Mouse (Mus musculus): ENCODE results near the gene Serpina6. TPM values are rescaled to one million over a fixed set of nuclear protein-coding genes. Genes with fewer than 3 reads are reported as not detected.

Serpina6 gene
- 0.63 and 0.64 TPM in 2 replicates for polyA plus RNA-seq (2016; fragmentation: Nextera tagmentation; extraction: Ambion mirVana)

DNA sequence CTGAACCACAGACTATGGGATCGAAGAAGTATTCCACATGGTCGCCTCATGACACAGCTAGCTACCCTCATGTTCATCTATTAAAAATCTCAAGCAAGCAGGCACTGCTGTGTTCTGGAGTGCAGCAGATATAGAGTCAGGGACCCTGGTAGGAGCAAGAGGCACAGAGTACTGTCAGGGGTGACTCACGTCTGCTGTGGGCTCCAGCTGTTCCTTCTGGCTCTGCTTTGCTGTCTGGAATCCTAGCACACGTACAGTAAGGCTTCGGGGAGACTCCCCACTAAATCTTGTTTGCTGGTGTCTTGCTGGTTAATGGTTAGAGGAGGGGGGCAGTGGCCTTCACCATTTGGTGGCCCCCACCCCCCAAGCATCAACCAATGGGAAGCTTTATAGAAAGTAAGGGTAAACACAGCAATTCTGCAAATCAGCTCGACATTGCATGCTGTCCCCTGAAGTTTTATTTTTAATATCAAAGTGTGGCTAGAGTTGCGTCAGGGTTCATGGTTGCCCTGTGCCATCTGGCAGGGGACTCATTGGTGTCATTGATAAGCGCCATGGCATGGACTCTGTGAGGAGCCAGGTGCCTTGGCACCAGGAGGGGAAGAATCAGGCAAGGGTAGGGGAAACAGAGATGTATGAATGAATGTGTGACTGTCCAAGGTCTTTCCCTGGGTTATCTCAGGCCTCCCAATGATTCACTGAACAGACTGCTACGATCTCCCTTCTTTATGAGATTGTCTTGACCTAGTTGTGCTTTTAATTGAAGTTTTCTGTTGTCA is at the start of gene Serpina6:
Gene Serpina6, minus strand, starts transcription at position 365 of the 779 bp plus-strand sequence.
- Histone ChIP-seq H3K27ac (no peak within 1 kb of the TSS), H3K9ac (replicated peaks) (no peak within 1 kb of the TSS), H3K36me3 (no peaks in the 10 kb centered on the region), H3K9me3 (no peaks in the 10 kb centered on the region), H3K4me1 (replicated peaks) (no peaks in the 10 kb centered on the region), H3K4me3 (replicated peaks) (no peak within 1 kb of the TSS), H3K27me3 (no peaks in the 10 kb centered on the region), H3K4me2 (no peak within 1 kb of the TSS)
- ATAC-seq (ENCODE audit: insufficient number of reproducible peaks, insufficient read depth, low FRiP score, low TSS enrichment, low read depth), result no peak
- WGBS, result 77% methylated on average over 9 of the region's 9 CpGs

DNA sequence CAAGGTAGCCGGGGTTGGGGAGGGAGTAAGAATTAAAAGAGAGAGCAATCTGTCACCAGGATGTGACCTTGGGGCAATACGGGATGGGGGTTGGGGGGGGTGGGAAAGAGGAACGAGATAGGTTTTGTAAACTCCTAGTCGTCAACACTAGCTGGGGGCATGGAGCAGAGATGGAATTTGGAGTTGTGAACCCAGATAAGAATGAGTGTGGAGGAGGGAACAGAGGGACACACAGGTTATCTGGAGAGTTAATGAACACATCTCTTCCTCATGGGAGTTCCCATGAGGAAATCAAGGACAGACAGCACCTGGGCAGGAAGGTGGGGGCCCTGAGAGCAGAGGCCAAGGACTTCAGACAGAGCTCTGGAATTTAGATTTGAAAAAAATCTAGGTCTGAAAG is 49.1 kb upstream of the Serpina6 start:
- H3K27me3 ChIP-seq, result no peaks in the 10 kb centered on the region
- H3K27ac ChIP-seq, result no peak overlapping the region
- H3K36me3 ChIP-seq, result no peaks in the 10 kb centered on the region
- 74% methylated on average over 4 of the region's 4 CpGs for WGBS
- H3K4me1 ChIP-seq (replicated peaks), result no peaks in the 10 kb centered on the region
- H3K4me3 ChIP-seq (replicated peaks), result no peak overlapping the region
- no peak overlapping the region for H3K9ac ChIP-seq (replicated peaks)
- no peak overlapping the region for H3K4me2 ChIP-seq
- no peak for ATAC-seq (ENCODE audit: insufficient number of reproducible peaks, insufficient read depth, low FRiP score, low TSS enrichment, low read depth)
- no peaks in the 10 kb centered on the region for H3K9me3 ChIP-seq

DNA sequence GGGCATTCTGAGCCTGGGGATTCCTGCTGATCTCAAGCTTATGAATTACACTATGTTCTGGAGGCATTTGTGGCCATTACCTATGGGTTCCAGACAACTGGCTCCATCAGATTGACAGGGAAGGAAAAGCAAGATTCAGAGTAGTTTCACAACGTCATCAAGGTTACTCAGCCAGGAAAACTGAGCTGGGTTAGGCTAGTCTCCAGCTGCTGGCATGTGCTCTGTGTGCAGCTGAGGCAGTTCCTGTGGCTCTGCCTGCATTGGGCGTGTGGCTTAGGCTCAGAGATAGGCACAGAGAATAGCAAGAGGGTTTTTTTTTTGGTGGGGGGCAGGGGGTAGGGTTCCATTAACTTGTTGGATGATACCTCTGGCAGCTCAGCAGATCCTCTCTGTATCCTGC is 48.5 kb upstream of the Serpina6 start:
- ATAC-seq (ENCODE audit: insufficient number of reproducible peaks, insufficient read depth, low FRiP score, low TSS enrichment, low read depth), result no peak
- Histone ChIP-seq H3K9me3 (no peaks in the 10 kb centered on the region), H3K4me1 (replicated peaks) (no peaks in the 10 kb centered on the region), H3K4me2 (no peak overlapping the region), H3K36me3 (no peaks in the 10 kb centered on the region), H3K4me3 (replicated peaks) (no peak overlapping the region), H3K9ac (replicated peaks) (no peak overlapping the region), H3K27me3 (no peaks in the 10 kb centered on the region), H3K27ac (no peak overlapping the region)
- 73% methylated on average over 2 of the region's 2 CpGs for WGBS

DNA sequence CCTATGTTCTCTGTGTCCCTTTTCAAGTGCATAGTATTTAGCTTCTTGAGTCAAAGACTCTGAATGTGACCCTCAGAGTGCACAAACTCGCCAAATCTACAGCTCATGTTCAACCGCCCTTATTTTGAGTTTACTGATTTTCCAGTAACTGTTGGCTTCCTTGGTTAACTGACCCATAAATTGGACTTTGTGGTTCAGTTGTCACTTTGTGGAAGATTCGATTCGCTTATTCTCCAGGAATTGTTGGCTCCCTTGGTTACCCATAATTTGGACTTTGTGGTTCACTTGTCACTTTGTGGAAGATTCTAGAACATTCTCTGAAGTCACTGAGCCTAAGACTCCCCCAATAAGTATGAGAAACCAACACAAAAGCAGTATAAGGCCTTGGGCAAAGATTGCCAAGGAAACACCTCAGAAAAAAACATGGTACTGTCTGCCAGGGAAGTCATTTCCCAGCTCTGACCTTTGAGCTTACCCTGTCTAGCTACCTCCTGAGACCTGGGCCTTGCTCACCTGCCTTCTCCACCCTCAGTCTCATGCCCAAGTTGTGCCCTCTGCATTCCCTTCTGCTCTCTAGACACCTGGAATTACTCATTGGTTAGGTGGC is 43.2 kb upstream of the Serpina6 start:
- Histone ChIP-seq H3K9me3 (no peaks in the 10 kb centered on the region), H3K4me2 (no peak overlapping the region), H3K36me3 (no peaks in the 10 kb centered on the region), H3K27ac (no peak overlapping the region), H3K27me3 (no peaks in the 10 kb centered on the region), H3K4me1 (replicated peaks) (no peaks in the 10 kb centered on the region), H3K4me3 (replicated peaks) (no peak overlapping the region), H3K9ac (replicated peaks) (no peak overlapping the region)
- no peak for ATAC-seq (ENCODE audit: insufficient number of reproducible peaks, insufficient read depth, low FRiP score, low TSS enrichment, low read depth)
- 85% methylated on average over 4 of the region's 4 CpGs for WGBS

DNA sequence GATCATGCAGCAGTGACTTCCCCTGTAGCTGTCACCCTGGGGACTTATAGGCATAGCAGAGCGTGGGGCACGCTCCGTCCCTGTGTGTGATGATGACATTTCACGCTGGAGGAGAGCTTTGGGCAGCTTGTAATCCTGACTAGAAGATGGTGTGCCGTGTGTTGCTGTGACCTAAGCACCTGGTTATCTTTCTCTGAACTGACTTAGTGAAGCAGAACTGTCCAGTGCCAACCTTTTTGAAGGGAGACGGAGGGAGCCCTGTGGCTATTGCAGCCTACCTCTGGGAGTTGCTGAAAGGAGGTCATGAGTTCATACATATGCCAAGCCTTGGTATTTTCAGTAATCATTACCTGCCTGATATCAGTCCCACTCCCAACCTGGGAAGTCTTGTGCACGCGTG is 38.4 kb upstream of the Serpina6 start, which contains the start of gene Serpina1f:
Gene Serpina1f, minus strand, starts transcription at position 101 of the 400 bp plus-strand sequence.
- H3K9ac ChIP-seq (replicated peaks), result no peak within 1 kb of the TSS
- no peak within 1 kb of the TSS for H3K4me3 ChIP-seq (replicated peaks)
- no peak within 1 kb of the TSS for H3K4me2 ChIP-seq
- WGBS, result 86% methylated on average over 8 of the region's 8 CpGs
- no peak for ATAC-seq (ENCODE audit: insufficient number of reproducible peaks, insufficient read depth, low FRiP score, low TSS enrichment, low read depth)
- H3K27ac ChIP-seq, result no peak within 1 kb of the TSS
- no peaks in the 10 kb centered on the region for H3K4me1 ChIP-seq (replicated peaks)
- H3K27me3 ChIP-seq, result no peaks in the 10 kb centered on the region
- H3K36me3 ChIP-seq, result no peaks in the 10 kb centered on the region
- H3K9me3 ChIP-seq, result no peaks in the 10 kb centered on the region

DNA sequence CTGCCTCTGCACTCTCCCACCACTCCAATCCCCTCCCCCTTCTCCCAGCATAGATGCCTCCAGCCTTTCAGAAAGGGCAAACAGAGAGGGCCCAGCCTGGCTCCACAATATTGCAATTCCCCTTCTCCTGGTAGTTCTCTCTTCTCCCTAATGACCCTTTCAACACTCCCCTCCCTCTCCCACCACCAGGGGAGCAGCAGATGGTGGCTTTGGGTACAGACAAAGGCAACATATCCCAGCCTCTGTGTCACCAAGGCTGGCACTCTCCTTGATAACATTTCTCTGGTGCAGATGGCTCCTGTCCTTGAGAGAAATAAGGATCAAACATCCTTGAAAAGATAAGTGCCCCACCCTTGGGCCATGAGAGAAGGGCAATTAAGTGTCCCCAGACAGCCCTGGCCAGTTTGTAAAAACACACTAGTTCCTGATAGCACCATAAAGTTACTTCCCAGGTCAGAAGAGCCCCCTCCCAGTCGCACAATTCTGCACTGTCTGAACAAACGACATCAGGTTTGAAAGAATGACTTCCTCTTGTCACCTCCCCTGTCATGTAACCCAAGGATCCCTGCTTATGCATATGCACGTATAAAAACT is 31.3 kb upstream of the Serpina6 start:
- Histone ChIP-seq H3K4me1 (replicated peaks) (no peaks in the 10 kb centered on the region), H3K36me3 (no peaks in the 10 kb centered on the region), H3K4me3 (replicated peaks) (no peak overlapping the region), H3K27me3 (no peaks in the 10 kb centered on the region), H3K9me3 (no peaks in the 10 kb centered on the region), H3K4me2 (no peak overlapping the region), H3K9ac (replicated peaks) (no peak overlapping the region), H3K27ac (no peak overlapping the region)
- 19% methylated on average over 3 of the region's 3 CpGs for WGBS
- no peak for ATAC-seq (ENCODE audit: insufficient number of reproducible peaks, insufficient read depth, low FRiP score, low TSS enrichment, low read depth)

DNA sequence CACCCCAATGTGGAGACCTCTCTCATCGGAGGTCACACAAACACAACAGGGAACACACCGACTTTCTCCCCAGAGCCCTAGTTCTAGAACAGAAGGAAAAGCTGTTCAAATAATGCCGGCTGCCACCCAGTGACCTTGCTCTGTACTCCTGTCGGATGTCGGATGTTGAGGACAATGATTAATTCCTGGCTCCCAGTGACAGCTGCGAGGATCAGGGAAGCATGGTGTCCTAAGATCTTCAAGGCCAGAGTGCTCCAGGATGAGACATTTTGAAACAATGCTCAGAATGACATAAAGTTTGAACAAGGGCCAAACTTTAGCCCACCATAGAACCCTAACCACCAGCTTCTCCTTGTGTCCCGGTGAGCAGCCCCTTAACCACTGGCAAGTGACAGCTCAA is 30.0 kb upstream of the Serpina6 start:
- no peak for ATAC-seq (ENCODE audit: insufficient number of reproducible peaks, insufficient read depth, low FRiP score, low TSS enrichment, low read depth)
- Histone ChIP-seq H3K4me3 (replicated peaks) (no peak overlapping the region), H3K27me3 (no peaks in the 10 kb centered on the region), H3K9ac (replicated peaks) (no peak overlapping the region), H3K27ac (no peak overlapping the region), H3K4me1 (replicated peaks) (no peaks in the 10 kb centered on the region), H3K36me3 (no peaks in the 10 kb centered on the region), H3K4me2 (no peak overlapping the region), H3K9me3 (no peaks in the 10 kb centered on the region)
- 60% methylated on average over 7 of the region's 7 CpGs for WGBS

DNA sequence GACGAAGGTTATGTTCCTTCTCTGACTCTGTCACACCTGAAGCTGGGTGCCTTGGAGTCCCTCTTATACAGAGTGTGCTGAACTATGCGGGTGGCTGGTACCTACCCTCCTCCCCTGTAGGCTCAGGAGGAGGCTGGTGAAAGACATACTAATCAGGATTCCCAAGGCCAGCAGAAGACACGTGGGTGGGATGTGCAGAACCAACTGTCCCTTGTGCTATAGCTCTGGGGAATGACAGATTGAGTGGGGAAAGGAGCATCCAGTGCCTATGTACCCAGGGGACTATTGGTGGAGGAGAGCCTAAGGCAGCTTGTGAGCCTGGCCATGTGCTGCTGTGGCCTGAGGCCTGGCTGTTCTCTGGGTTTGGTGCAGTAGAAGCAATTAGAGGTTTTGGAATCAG is 29.0 kb upstream of the Serpina6 start:
- Histone ChIP-seq H3K36me3 (no peaks in the 10 kb centered on the region), H3K9ac (replicated peaks) (no peak overlapping the region)
- 80% methylated on average over 3 of the region's 3 CpGs for WGBS

DNA sequence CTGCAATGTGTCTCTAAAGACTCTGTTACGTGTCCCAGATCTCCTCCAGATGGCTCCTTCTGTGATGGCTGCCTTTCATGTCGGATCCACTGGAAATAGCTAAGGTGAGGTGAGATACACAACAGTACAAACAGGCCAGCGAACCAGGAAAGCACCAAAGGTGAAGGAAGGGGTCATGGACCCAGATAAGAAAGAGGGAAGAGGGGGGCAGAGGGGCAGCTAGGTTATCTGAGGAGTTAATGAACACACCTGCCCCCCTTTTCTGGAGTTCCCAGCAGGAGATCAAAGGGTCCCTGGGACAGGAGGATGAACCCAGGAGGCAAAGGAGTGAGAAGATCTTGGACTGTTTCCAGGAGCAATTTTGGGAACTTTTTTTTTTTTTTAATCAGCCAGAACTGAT is 28.4 kb upstream of the Serpina6 start:
- Histone ChIP-seq H3K4me1 (replicated peaks) (no peaks in the 10 kb centered on the region), H3K9me3 (no peaks in the 10 kb centered on the region), H3K4me3 (replicated peaks) (no peak overlapping the region), H3K9ac (replicated peaks) (no peak overlapping the region), H3K27ac (no peak overlapping the region), H3K36me3 (no peaks in the 10 kb centered on the region), H3K4me2 (no peak overlapping the region), H3K27me3 (no peaks in the 10 kb centered on the region)
- ATAC-seq (ENCODE audit: insufficient number of reproducible peaks, insufficient read depth, low FRiP score, low TSS enrichment, low read depth), result no peak
- 49% methylated on average over 3 of the region's 3 CpGs for WGBS

More for the DNA sequence above, 29.0 kb upstream of the Serpina6 start:
- ATAC-seq (ENCODE audit: insufficient number of reproducible peaks, insufficient read depth, low FRiP score, low TSS enrichment, low read depth), result no peak
- H3K27ac ChIP-seq, result no peak overlapping the region
- no peaks in the 10 kb centered on the region for H3K9me3 ChIP-seq
- H3K27me3 ChIP-seq, result no peaks in the 10 kb centered on the region
- no peak overlapping the region for H3K4me2 ChIP-seq
- H3K4me1 ChIP-seq (replicated peaks), result no peaks in the 10 kb centered on the region
- H3K4me3 ChIP-seq (replicated peaks), result no peak overlapping the region

DNA sequence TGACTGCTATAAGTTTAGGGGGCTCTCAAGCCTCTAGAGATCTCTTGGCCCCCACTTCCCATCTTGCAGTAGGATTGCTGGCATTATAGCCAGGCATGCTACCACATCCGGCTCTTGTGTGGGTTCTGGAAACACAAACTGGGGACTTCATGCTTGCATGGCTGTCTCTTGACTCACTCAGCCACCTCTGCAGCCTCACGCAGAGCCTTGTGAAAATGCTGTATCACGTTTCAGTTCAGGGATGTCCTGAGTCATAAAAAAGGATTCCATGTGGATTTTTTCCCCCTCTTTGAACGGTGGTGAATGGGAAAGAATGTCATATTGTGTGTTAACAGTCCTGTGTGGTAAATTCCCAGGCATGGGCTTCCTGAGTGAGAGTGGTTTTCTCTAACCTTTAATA is 26.8 kb upstream of the Serpina6 start:
- Histone ChIP-seq H3K4me3 (replicated peaks) (no peak overlapping the region), H3K27me3 (no peaks in the 10 kb centered on the region), H3K4me2 (no peak overlapping the region), H3K9me3 (no peaks in the 10 kb centered on the region), H3K36me3 (no peaks in the 10 kb centered on the region), H3K4me1 (replicated peaks) (no peaks in the 10 kb centered on the region), H3K9ac (replicated peaks) (no peak overlapping the region), H3K27ac (no peak overlapping the region)
- 39% methylated on average over 4 of the region's 4 CpGs for WGBS
- ATAC-seq (ENCODE audit: insufficient number of reproducible peaks, insufficient read depth, low FRiP score, low TSS enrichment, low read depth), result no peak

DNA sequence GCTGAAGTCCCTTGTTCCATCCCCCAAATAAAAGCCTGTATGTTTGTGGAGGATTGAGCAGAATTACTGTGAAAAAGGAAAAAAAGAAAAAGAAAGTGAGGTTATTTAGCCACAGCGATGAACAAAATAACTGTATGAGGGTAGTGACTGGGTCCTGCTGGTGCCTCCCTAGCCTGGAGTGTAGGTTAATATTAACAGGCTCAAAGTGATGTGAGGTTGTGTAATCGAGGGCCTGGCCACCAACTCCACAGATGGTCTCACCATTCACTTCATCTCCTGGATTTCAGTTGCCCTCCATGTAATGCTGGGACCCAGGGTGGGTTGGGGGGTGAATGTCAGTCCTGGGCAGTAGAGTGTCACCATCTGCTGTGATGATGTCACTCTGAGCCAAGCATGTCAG is 24.7 kb upstream of the Serpina6 start:
- Histone ChIP-seq H3K4me3 (replicated peaks) (no peak overlapping the region), H3K4me1 (replicated peaks) (no peaks in the 10 kb centered on the region), H3K4me2 (no peak overlapping the region), H3K9me3 (no peaks in the 10 kb centered on the region), H3K9ac (replicated peaks) (no peak overlapping the region), H3K27me3 (no peaks in the 10 kb centered on the region), H3K27ac (no peak overlapping the region), H3K36me3 (no peaks in the 10 kb centered on the region)
- 78% methylated on average over 2 of the region's 2 CpGs for WGBS
- no peak for ATAC-seq (ENCODE audit: insufficient number of reproducible peaks, insufficient read depth, low FRiP score, low TSS enrichment, low read depth)

Data from limb, embryonic 12.5 days (tissue).